Mouse (Mus musculus): ENCODE measurements around the gene Pkig.
A peak's percentile ranks its signal among the peaks of the same experiment; 100 is the strongest.
"Not testable (repeated sequence)": the region's sequence is repeated elsewhere in the genome, so short reads cannot be mapped to it uniquely, and the experiment has no call there.

The Pkig gene

GRCm38 (mm10) chr2:163644047-163644446, 14.1 kb upstream of the Pkig start:
- no peak for DNase-seq

GRCm38 (mm10) chr2:163644575-163645385, 13.4 kb upstream of the Pkig start, which contains the start of gene Serinc3:
TSS of gene Serinc3 (minus strand) at chr2:163645131.
- peak; percentile 96 for DNase-seq

- DNase-seq: no peak
These were observed 12.3 kb upstream of the Pkig start for GRCm38 (mm10) chr2:163645700-163646460.

DNA sequence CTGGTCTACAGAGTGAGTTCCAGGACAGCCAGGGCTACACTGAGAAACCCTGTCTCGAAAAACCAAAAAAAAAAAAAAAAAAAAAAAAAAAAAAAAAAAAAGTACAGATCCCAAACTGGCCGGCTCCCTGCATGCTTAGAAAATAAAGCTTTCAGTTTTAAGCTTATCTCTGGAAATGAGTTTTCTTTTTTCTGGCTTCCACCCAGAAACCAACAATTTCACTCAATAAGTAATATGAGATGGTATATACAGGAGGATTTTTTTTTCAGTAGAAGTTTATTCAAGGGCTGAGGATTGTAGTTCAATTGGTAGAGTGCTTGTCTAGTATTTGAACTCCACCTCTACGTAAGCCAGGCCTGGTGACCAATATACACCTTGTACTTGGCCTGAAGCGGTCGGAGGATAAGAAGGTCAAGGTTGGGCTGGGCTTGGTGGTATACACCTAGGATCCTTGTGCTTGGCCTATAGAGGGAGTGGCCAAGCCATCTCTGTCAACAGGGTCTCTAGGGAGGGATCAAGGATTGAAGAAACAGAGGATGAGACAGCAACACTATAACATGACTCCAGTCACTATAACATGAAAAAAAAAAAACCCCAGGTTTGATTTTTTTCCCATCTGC, 11.6 kb upstream of the Pkig start:
- DNase-seq: no peak

DNA sequence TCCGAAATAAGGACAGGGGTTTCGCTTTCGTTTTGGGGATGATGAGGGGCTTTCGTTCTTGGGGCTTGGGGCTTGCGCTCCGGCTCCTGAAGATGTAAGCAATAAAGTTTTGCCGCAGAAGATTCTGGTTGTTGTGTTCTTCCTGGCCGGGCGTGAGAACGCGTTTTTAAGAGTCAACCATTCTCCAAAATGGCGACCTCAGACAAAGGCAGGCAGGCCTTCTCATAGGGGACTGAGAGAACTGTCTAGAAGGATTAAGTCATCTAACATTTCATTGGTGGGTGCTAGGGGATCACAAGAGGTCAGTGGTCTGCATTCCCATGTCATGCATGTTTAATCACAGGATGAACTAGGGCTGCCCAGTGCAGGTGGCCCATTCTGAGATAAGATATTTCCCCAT, 2.5 kb upstream of the Pkig start:
- DNase-seq: not testable (repeated sequence)

DNA sequence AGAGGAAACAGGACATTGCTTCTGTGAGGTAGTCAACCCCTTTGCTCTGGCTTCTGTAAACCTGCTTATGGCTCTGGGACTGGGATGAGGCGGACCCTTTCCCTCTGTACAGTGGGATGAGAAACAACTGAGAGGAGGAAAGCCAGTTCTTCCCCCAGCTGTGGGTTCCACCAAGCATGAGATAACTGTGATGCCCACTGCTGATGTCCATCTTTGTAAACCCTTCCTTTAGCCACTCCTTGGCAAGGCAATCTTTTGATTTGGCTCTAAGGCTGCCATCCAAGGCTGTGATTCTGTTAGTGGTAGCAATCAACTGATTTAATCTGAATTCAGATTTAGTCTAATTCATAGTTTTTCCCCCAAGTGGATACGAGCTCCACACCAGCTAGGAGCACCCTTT, 700 bp upstream of the Pkig start:
- DNase-seq: no peak

DNA sequence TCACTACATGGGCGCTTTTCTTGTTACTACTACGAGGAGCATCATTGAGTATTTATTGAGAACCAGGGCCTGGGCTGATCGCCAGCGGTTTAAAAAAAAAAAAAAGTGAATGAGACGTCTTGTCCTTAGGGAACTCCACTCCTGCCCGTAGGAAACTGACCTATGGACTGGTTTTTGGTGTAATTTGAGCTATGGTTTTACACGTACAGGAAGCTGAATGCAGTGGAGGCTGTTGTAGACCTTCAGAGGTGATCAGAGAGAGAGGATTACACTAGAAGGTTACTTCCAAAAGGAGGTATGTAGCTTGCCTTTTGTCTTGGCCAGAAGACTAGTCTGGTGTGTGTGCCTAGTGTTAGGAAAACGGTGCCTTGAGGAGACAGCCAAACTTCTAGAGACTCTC, 755 bp downstream of the Pkig start:
- DNase-seq: no peak

- no peak for DNase-seq
These were observed 1.2 kb downstream of the Pkig start for GRCm38 (mm10) chr2:163659431-163659830.

- DNase-seq: no peak
These were observed 2.0 kb downstream of the Pkig start for GRCm38 (mm10) chr2:163660103-163660701.

DNA sequence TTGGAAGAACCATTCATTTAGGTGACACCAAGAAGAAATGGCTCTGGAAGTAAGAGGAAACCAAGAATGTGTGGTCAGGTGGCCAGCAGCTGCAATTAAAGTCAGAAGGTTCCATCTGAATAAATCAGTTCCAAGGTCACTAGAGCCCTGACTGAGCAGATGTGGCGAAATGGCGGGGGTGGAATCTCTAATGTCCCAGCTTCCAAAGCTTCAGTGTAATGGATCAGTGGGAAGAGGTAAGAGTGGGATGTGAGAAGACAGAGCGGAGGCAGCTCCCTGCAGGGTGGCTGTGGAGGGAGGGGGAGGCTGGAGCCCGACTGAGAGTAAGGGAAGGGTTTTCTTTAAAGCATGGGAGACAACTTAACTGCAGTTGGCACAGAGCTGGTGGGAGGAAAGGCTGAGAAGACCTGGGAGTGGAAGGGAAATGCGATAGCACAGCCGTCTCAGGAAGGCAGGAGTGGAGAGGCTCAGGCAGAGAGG, 3.2 kb downstream of the Pkig start:
- no peak for DNase-seq

DNA sequence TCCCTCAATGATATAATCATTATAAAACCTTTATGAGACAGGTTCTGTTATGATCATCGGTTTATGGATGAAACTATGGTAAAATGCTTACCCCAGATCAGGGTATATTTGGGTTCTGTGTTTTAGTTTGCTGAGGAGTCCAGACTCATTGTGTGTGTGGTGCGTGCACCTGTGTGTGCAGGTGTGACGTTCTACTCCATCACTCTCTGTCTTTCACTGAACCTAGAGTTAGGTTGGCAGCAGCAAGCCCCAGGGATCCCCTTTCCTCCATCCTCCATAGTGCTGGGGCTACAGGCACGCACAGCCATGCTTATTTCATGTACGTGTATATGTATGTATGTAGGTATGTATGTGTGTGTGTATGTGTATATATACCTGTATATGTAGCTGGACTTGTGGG, 3.9 kb downstream of the Pkig start:
- DNase-seq: no peak

GRCm38 (mm10) chr2:163662698-163663221, 4.6 kb downstream of the Pkig start:
- no peak for DNase-seq

DNA sequence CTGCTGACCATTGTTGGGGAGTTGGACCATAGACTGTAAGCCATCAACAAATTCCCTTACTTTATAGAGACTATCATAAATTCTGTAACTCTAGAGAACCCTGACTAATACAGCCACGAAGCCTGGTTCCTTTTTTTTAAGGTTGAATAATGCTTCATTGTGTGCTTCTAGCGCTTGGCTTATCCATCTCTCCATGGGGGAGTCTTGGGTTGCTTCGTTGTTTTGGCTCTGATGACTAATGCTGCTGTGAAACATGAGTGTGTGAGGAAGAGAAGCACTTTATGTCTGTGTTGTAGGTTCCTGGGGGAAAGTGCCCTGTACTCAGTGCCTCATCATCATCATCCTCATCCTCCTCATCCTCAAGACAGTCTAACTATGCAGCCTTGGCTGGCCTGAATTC, 5.7 kb downstream of the Pkig start:
- DNase-seq: no peak

DNA sequence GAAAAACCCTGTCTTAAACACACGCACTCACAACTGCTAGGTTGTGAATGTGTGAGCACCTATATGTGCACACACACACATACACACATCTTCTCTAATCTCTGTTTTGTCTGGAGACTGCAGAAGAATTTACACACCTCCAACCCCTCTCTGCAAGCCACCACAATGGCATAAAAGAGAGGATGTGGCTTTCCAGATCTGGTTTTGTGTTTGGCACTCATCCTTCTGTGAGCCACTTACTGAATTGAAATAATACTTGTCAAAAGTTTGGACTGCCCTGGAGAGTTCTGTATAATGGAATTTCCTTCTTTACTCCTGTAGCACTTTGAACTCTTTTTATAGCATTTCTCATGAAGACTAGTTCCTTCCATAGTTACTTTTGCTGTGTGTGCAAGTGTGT, 8.9 kb downstream of the Pkig start:
- no peak for DNase-seq

DNA sequence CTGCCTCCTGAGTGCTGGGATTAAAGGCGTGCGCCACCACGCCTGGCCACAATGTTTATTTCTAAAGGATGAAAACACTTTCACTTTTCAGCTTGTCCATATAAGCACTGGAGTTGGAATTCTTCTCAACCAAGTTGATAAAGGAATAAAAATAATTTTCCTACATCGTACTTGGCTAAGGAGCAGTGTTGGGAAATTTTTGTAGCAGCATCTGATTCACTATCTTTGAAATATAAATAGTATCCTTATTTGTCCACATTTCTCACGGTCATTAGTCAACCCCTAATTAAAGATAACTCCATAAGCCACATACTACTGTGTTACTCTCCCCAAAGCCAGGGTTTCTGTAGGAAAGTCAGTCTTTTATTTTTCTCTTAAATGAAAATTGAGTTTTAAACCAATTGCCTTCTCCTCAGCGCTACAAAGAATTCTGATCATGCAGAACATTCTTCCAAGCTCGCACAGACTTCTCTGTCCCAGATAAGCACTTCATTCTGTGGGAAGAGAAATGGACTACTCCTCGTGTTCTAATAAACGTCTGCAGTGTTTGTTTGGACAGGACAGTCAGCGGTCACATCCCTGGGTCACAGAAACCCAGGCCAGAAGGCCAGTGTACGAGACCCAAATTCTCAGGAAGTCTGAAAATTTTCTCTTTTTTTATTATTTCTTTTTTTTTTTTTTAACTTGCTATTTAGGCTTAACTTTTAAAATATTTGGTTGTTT, 12.8 kb downstream of the Pkig start:
- DNase-seq: no peak

DNA sequence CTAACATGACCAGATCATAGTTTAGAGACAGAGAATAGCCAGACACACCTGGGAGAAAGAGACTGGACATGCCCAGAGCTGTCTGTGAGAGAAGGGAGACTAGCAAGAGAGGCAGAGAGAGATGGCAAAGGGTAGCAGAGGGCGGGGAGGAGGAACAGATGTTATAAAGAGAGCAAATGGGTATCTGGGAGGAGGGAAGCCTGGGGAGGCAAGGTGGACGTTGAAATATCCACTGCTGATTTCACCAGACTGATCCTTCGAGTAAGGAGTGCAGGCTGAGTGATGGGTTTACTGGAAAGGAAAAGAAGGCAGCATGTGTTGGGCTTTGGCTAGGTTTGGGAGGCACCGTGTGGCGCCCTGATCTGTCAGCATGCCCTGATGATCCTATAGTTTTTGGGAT, 16.2 kb downstream of the Pkig start:
- no peak for DNase-seq

DNA sequence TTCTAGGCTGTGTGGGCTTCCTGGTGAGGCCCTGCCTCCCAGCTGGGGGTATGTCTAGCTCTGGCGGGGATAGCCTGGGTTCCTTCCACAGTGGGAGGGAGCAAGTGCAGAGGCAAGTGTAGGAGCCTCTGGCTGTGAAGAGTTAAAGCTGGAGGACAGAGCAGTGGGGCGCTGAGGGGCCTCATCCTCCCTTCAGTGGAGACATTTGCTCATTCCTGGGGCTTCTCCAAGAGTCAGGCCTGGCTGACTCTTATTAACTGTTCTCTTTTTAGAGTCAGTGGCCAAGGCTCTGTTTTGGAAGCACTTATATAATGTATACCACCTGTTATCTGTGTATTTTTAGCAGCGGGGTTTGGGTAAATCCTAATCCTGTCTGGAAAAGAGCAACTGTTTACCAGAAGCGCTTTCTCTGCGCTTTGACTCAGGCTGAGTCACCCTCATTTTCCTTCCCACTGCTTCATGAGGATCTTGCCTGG, 17.0 kb downstream of the Pkig start:
- no peak for DNase-seq

GRCm38 (mm10) chr2:163675662-163676061, 17.5 kb downstream of the Pkig start:
- no peak for DNase-seq

- no peak for DNase-seq
These were observed 18.1 kb downstream of the Pkig start for GRCm38 (mm10) chr2:163676321-163676720.

GRCm38 (mm10) chr2:163676745-163677144, 18.6 kb downstream of the Pkig start:
- DNase-seq: no peak

GRCm38 (mm10) chr2:163682344-163682743, 24.2 kb downstream of the Pkig start:
- DNase-seq: no peak

GRCm38 (mm10) chr2:163685287-163685686, 27.1 kb downstream of the Pkig start:
- DNase-seq: no peak
